In genomic region chr4:134918381-134918780, GRCm38 (mm10) we compare ENCODE assay signal across 9 mouse cellular contexts. TPM values are rescaled to one million over a fixed set of nuclear protein-coding genes. Genes with fewer than 3 reads are reported as not detected.
DNase-seq lines count a peak whose midpoint lies in the region; ATAC-seq and TF ChIP-seq lines count a peak whose summit lies in the region.
"Had no signal": no experiment of that assay in that cellular context is flagged by ENCODE, and none has a peak within 500 bp of the region (broad histone marks: within the 10 kb centered on the region; RNA-seq: fewer than 3 reads in every experiment).

No protein-coding gene starts in this region.

- no peak for TF ChIP-seq CTCF in spleen, adult 2 months (IDR thresholded peaks at IDR 0.05; ENCODE audit: extremely low read depth, insufficient read depth, insufficient read length, insufficient replicate concordance)
- no peak for TF ChIP-seq CTCF in midbrain, postnatal 0 days (IDR thresholded peaks at IDR 0.05)

- no peaks in the 10 kb centered on the region for H3K9me3 ChIP-seq in midbrain, postnatal 0 days (ENCODE audit: low read length)
- H3K9me3 ChIP-seq: limb, embryonic 15.5 days had no signal

- H3K4me3 ChIP-seq in spleen, adult 2 months (ENCODE audit: extremely low read depth, insufficient read depth, insufficient read length) = no peak overlapping the region
- H3K4me3 ChIP-seq in midbrain, postnatal 0 days (ENCODE audit: low read depth, low read length) = no peak overlapping the region
- H3K4me3 ChIP-seq: limb, embryonic 15.5 days had no signal

- TF ChIP-seq POLR2A in spleen, adult 2 months (IDR thresholded peaks at IDR 0.05; ENCODE audit: low read depth, low read length) = no peak

- H3K4me2 ChIP-seq in midbrain, postnatal 0 days (ENCODE audit: low read depth, low read length, poor library complexity, severe bottlenecking) = no peak overlapping the region
- H3K4me2 ChIP-seq: limb, embryonic 15.5 days had no signal

- peak overlapping the region; percentile 75 for H3K27ac ChIP-seq in spleen, adult 2 months (ENCODE audit: insufficient read depth, low read length)
- no peak overlapping the region for H3K27ac ChIP-seq in midbrain, postnatal 0 days (ENCODE audit: low read depth, low read length)
- H3K27ac ChIP-seq: limb, embryonic 15.5 days had no signal

- ATAC-seq in common myeloid progenitor, adult 5-6 weeks (replicated peaks; ENCODE audit: low read depth, poor library complexity, severe bottlenecking) = 0 out of 2 replicates have a peak, but pooled peaks have one; percentile 6
- ATAC-seq in midbrain, postnatal 0 days (ENCODE audit: low FRiP score) = no peak

- WGBS in spleen, adult 2 months = 11% methylated on average over 7 of the region's 7 CpGs
- whole genome bisulfite sequencing in midbrain, postnatal 0 days = 65% methylated on average over 7 of the region's 7 CpGs

- H3K4me1 ChIP-seq in spleen, adult 2 months (ENCODE audit: control insufficient read depth, insufficient read depth, insufficient read length) = peaks cover 30% of the 10 kb centered on the region; the same call in 1 of the 2 replicates
- H3K4me1 ChIP-seq in midbrain, postnatal 0 days (ENCODE audit: insufficient read depth, low read length) = no peaks in the 10 kb centered on the region

- peak; percentile 55 to 69 for DNase-seq in spleen, adult 2 months (ENCODE audit: low read depth in 1 of 2, low spot score in 2 of 2)
- no peak for DNase-seq in spleen, postnatal 14 days (ENCODE audit: low spot score in 2 of 2)
- DNase-seq in kidney, postnatal 14 days = peak; percentile 80
- DNase-seq in ovary, postnatal 36 days (ENCODE audit: low spot score) = peak; percentile 51
- DNase-seq in cerebellum, adult 11 months = no peak
- no peak for DNase-seq in cerebellum, postnatal 36 days
- no peak for DNase-seq in midbrain, postnatal 0 days (ENCODE audit: low spot score)

- H3K9ac ChIP-seq in midbrain, postnatal 0 days (replicated peaks; ENCODE audit: low read length, poor library complexity, severe bottlenecking) = no peak overlapping the region
- H3K9ac ChIP-seq: limb, embryonic 15.5 days had no signal

- no peaks in the 10 kb centered on the region for H3K36me3 ChIP-seq in spleen, adult 2 months (ENCODE audit: control insufficient read depth, insufficient read depth, low read length)
- H3K36me3 ChIP-seq in midbrain, postnatal 0 days (ENCODE audit: insufficient read depth, low read length) = no peaks in the 10 kb centered on the region
- H3K36me3 ChIP-seq: limb, embryonic 15.5 days had no signal

- H3K27me3 ChIP-seq in spleen, adult 2 months (ENCODE audit: control insufficient read depth, insufficient read depth, low read length) = no peaks in the 10 kb centered on the region
- no peaks in the 10 kb centered on the region for H3K27me3 ChIP-seq in midbrain, postnatal 0 days (ENCODE audit: insufficient read depth, low read length)
- H3K27me3 ChIP-seq: limb, embryonic 15.5 days had no signal

RNA-seq across cellular contexts. Expression of gene Tmem50a, which starts 3.6 kb away (rescaled TPM):
- 83.2 and 90.6 TPM in 2 replicates for polyA plus RNA-seq in spleen, adult 2 months (2012; rRNA removed)
- total RNA-seq in common myeloid progenitor, adult 5-6 weeks (2017) = 168 and 202 TPM in 2 replicates
- total RNA-seq in midbrain, postnatal 0 days (2014; rRNA removed) = 165 and 206 TPM in 2 replicates
- polyA plus RNA-seq in midbrain, postnatal 0 days (2015; fragmentation: Nextera tagmentation; extraction: Ambion mirVana) = 251 and 262 TPM in 2 replicates

RNA-seq across cellular contexts. Expression of gene Rsrp1, which starts 5.0 kb away (rescaled TPM):
- polyA plus RNA-seq in spleen, adult 2 months (2012; rRNA removed) = 691 and 1,139 TPM in 2 replicates
- total RNA-seq in common myeloid progenitor, adult 5-6 weeks (2017) = 172 and 177 TPM in 2 replicates
- total RNA-seq in midbrain, postnatal 0 days (2014; rRNA removed) = 109 and 115 TPM in 2 replicates
- polyA plus RNA-seq in midbrain, postnatal 0 days (2015; fragmentation: Nextera tagmentation; extraction: Ambion mirVana) = 319 and 323 TPM in 2 replicates

RNA-seq across cellular contexts. Expression of gene Syf2, which starts 12.3 kb away (rescaled TPM):
- polyA plus RNA-seq in spleen, adult 2 months (2012; rRNA removed) = 19.2 TPM in 2 replicates
- total RNA-seq in common myeloid progenitor, adult 5-6 weeks (2017) = 230 and 275 TPM in 2 replicates
- total RNA-seq in midbrain, postnatal 0 days (2014; rRNA removed) = 39.8 and 45.3 TPM in 2 replicates
- polyA plus RNA-seq in midbrain, postnatal 0 days (2015; fragmentation: Nextera tagmentation; extraction: Ambion mirVana) = 69.4 and 70.7 TPM in 2 replicates

RNA-seq across cellular contexts. Expression of gene Rhd, which starts 54.0 kb away (rescaled TPM):
- polyA plus RNA-seq in spleen, adult 2 months (2012; rRNA removed) = 69.5 and 84.0 TPM in 2 replicates
- total RNA-seq in common myeloid progenitor, adult 5-6 weeks (2017) = 52.9 and 59.6 TPM in 2 replicates
- 1.4 and 1.5 TPM in 2 replicates for total RNA-seq in midbrain, postnatal 0 days (2014; rRNA removed)
- polyA plus RNA-seq in midbrain, postnatal 0 days (2015; fragmentation: Nextera tagmentation; extraction: Ambion mirVana) = 0.98 and 1.5 TPM in 2 replicates

Comparison
In these comparisons a context has a peak if more than half of its experiments do, and no peak if none do; other contexts are left out.
1. DNase-seq: peak in spleen, adult 2 months (2 of 2), kidney, postnatal 14 days (single experiment) and ovary, postnatal 36 days (single experiment); none in spleen, postnatal 14 days (0 of 2), cerebellum, adult 11 months (single experiment), cerebellum, postnatal 36 days (0 of 2) and midbrain, postnatal 0 days (single experiment).